Mouse (Mus musculus) kidney, adult 8-10 months (tissue): ENCODE results near the gene Bst2.

Experiments used
- DNase-seq, 2 experiments: peaks; one replicate each; pipeline ENCODE4 v3.0.0; 2022

Gene Bst2

DNA sequence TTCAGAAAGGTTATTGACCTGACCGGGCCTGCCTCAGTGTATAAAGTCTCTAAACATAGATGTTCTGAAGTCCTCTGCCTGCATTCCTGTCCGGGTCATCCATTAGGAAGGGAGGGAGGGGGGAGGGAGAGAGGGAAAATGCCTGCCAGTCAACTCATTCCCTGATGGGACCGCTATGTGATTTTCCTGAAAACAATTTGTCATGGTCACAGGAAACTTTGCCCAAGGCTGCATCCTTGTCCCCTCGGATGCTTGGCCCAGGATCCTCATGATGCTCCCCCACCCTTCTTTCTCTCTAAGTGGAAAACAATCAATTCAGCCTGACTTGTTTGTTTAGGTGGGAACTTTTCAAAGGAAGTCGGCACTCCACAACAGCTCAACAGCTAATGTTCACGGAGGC is 20.5 kb downstream of the Bst2 start:
- DNase-seq = peak in 1 of 2 experiments; percentile 73

DNA sequence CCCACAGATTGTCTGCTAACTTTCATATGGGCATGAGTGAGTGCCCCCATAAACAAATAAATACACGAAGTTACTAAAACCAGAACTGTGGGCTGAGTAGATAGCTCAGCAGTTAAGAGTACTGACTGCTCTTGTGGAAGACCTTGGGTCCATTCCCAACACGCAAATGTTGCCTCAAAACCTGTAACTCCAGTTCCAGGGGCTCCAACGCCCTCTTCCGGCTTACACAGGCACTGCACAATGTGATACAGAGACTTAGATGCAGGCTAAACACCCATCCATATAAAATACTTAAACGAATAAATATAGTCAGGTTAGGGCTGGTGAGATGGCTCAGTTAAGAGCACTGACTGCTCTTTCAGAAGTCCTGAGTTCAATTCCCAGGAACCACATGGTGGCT is 22.2 kb downstream of the Bst2 start:
- no peak for DNase-seq

DNA sequence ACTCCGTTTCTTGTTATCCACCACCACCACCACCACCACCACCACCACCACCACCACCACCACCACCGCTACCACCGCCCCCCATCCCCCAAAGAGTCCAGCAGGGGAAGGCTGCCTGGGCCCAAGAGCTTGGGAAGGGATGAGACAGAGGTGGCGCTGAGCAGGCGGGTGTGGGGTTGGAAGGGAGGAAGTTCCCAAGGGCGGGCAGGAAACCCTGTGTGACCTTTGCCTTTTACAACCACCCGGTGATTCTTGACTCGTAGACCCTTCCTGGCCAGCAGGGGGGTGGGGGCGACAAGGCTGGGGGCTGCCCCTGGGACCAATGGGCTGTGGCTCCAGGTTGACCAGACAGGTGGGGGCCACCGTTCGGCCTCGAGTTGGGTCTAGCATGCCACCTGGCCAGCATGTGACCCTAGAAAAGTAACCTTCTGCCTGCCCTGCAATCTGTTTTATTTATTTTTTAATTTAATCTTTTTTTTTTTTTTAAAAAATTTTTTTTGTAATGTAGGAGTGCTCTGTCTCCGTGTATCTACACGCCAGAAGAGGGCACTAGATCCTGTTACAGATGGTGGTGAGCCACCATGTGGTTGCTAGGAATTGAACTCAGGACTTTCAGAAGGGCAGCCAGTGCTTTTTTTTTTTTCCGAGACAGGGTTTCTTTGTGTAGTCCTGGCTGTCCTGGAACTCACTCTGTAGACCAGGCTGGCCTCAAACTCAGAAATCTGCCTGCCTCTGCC is 24.1 kb downstream of the Bst2 start:
- DNase-seq = no peak

DNA sequence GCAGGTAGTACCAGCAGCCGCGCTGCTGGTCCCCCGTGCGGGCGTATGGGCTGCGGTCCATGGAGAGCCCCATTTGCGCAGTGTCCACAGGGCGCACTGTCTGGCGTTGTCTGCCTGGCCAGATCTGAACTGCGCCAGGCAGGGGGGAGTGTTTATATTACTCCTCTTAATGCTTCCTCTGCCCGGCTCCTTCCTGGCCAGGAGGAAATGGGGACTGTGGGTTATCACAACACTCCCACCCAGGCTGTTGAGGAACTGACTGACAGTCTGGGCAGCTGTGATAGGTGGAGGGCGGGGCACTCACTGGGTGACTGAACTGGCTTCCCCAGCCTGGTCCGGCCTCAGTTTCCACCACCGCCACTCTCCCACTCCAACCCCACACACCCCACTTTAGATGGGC is 25.6 kb downstream of the Bst2 start, which contains the start of gene Plvap:
Gene Plvap, minus strand, starts transcription at position 109 of the 400 bp plus-strand sequence.
- peak; percentile 48 to 59 for DNase-seq

DNA sequence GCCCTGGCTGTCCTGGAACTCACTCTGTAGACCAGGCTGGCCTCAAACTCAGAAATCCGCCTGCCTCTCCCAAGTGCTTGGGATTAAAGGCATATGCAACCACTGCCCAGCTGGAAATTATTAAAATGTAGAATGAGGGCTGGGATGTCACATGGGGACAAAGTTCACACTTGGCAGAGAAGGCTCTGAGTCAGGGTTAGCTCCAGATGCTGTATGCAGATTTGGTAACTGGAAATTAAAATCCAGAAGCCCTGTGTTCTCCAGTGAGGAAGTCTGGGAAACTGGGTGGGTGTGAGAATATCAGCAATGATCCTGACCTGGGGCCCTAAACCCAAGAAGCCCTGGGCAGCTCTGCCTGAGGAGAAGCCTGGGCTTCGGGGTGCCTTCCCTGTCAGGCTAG is 27.9 kb downstream of the Bst2 start:
- no peak for DNase-seq

DNA sequence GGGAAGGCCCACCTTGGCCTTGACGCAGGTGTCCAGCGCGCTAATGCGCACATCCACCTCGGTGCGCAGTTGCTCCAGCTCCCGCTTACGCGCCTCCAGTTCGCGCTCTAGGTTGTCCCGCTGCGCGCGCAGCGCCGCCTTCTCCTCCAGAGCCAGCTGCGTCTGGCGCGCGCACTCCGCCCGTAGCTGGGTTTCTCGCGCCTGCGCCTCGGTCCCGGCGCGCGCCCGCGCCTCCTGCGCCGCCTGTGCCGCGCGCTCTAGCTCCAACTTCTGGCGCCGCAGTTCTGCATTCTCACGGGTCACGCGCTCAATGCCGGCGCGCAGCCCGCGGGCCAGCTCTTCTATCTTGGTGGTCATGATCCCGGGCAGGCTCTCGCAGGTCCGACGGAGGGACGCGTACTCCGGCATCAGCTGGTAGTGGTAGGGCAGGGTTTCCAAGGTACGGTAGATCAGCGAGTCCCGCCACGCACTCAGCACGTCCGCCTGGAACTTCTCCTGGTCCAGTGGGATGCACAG is 29.6 kb downstream of the Bst2 start:
- DNase-seq = peak; percentile 52 to 59

DNA sequence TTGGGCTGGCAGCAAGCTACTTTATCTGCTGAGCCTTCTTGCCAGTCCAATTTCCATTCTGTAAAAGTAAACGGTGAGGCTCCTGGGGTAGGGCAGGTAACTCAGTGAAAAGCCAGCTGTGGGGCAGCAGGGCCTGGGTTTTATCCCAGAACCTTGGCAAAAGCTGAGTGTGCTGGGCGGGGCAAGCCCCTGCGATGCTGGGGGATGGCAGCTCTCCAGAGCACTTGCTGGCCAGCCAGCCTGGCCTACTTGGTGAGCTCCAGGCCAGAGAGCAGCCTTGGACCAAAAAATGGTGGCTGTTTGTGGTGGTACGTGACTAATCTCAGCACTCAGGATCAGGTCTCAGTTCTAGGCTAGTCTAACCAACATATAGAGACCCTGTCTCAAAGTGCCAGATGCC is 31.3 kb downstream of the Bst2 start:
- no peak for DNase-seq

DNA sequence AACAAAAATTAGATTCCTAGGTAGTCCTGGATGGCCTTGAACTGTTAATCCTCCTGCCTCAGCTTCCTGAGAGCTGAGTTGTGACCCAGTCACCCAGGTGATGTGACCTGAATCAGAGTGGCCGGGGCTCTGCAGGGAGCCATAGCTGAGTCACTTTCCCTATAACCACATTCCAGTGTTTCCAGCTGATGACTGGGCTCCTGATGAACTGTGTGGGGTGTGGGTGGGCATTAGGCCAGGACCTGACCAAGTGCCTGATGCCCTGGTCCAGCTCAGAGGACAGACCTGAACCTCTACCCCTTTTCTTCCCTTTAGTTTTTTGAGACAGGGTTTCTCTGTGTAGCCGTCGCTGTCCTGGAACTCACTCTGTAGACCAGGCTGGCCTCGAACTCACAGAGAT is 31.9 kb downstream of the Bst2 start:
- DNase-seq = no peak

DNA sequence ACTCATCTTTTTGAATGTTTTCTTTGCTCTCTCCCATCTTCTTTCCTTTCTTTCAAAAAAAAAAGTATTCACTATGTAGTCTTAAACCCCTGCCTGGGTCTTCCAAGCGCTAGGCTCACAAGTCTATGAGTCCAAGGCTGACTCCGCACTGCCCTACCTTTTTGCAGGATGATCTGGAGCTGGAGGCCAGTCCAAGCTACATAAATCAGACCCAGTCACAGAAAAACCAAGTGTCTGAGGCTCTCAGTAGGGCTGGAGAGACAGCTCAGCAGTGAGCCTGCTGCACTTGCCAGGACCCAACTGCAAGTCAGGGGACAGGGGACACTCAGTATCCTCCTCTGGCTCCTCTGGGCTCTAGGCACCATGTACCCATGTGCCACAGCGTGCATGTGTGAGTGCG is 32.9 kb downstream of the Bst2 start:
- no peak for DNase-seq

DNA sequence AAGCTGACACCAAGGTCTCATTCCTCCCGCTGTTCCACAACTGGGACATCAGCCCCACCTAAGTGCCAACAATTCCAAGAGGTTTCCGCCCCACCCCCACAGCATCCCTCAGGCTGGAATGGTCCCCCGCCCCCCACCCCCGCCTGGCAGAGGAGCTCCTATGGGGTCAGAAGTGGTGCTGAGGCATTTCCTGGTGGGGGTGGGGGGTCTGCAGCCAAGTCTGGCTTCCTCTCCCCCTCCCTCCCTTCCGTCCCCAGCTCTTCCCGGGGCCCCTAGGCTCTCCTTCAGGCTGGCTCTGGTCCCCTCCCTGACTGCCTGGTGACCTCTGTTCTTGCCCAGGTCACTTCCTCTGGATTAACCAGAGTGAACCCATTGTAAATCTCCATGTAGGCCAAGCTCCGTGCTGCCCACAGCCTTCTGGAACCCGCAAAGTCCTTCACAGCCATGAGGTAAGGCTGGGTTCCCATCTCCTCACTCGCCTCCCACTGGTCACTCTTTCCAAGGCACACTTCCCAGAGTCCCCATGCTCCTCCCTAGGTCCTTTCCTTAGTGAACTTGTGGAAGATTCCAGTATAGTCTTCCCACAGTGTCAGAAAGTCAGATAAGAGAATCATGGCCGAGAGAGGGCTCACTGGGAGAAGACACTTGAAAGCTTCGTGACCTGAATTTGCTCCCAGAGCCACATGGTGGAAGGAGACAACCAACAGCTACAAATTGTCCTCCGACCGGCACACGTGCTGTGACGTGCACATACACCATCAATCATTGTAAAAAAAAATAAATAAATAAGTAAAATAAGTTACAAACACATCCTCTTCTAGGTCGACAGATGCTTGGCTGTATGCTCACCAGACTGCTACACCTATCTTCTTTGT is 38.2 kb downstream of the Bst2 start:
- peak; percentile 42 to 57 for DNase-seq

DNA sequence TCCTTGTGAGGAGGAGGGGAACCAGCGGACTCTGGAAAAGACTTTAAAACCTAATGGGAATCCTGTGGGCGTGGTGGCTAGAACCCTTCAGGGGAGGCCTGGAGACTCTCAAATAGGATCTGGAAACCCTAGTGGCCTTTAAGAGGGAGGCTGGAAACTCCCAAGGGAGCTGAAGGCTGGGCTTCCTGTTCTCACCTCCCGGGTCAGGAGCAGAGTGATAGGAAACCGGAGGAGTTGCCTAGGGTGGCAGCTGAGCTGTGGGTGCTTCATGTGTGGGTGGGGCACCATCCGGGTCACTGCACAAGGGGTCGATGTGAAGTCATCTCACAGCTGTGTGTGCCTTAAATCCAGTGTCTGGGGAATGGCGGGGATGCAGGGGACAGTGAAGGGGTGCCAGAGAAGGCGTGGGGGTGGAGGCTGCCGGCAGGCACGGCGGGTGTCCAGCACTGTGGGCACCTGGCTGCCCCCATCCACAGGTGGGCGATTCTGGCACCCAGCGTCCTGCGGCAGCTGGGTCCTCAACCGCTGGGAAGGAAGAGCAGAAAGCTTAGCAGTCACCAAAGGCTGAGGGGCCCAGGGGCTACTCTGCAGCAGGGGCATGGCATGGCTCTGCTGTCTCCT is 39.3 kb downstream of the Bst2 start:
- peak; percentile 63 to 66 for DNase-seq

DNA sequence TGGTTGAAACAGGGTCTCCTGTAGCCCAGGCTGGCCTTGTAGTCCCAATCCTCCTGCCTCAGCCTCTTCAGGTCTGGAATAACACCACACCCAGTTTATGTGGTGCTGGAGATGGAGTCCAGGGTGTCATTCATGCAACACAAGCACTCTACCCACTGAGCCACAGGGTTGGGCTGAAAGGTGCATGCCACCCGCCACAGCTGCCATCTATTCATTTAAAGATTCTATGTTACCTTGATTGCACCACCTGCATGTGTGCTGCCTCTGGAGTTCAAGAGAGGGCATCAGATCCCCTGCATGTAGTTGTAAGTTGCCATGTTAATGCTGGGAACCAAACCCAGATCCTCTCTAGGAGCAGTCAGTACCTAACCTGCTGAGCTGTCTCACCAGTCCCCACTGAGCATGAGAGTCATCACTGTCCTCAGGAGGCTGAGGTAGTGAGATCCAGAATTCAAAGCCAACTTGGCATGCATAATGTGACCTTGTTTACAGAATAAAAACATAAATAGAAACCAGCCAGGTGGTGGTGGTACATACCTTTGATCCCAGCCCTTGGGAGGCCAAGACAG is 40.1 kb downstream of the Bst2 start:
- DNase-seq = no peak

DNA sequence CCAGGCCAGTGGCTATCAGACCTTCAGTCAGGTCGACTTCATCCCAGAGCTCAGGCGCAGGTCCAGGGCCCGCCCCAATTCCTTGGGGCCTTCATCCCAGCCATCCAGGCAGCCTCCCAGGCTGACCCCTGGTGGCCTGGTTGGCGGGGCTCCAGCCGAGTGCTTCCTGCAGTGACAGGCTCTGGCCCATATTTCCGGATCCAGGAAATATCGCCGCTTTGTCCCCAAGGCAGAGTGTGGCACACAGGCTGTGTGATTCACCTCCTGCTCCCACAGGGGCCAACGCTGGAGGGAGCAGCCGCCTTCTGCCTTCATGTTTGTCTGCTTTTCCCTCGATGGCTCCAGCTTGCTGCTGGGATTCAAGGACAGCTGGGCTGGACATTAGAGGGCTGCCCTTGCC is 40.8 kb downstream of the Bst2 start:
- peak; percentile 88 to 91 for DNase-seq

DNA sequence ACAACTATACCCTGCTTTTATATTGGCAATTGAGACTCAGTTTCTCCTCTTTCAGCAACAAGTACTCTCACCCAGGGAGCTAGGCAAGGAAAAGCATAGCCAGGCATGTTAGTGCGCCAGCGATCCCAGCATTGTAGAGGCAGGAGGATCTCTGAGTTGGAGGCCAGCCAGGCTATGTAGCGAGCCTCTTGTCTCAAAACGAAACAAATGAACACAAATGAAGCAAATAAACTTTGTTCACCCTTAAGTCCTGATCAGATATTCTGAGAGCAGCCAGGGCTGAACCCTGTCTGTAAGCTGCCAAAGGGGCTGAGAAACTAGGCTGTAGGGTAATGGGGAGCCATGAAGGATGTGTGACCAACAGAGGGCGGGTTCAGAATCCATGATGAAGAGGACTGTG is 41.4 kb downstream of the Bst2 start:
- DNase-seq = no peak

DNA sequence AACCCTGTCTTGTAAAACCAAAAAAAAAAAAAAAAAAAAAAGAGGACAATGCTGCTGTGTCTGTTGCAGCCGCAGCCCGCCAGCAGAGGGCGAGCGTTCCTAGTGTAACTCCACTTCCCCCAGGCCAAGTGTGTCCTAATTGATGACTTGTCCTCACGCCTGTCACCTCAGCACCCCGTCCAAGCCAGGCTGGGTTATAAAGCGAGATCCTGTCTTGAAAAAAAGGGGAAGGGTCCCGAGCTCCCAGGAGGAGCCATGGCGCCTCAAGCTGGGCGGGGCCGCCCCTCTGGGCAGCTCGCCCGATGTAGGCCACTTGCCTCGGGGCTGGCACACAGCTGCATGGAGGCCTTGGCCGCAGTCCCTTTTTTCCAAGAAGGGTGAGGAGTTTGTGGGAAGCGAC is 42.2 kb downstream of the Bst2 start:
- DNase-seq = peak; percentile 81 to 86

DNA sequence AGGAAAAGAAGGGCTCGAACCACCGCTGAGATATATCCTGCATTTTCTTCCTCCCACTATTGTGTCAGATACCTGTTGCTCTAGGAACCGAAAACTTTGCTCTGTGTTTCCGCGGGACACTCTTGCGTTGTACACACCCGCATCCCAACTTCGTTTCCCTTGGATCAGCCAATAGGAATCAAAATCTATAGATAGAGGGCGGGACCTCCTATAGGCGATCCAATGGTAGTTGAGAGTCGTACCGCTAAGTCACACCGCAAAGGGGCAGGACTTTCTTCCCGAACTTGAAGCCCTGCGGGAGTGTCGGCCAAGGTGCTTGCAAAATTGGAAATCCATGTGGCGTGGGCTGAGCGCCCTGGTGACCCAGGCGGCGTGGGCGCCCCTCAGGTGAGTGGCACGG is 48.8 kb downstream of the Bst2 start:
- peak; percentile 87 to 94 for DNase-seq

DNA sequence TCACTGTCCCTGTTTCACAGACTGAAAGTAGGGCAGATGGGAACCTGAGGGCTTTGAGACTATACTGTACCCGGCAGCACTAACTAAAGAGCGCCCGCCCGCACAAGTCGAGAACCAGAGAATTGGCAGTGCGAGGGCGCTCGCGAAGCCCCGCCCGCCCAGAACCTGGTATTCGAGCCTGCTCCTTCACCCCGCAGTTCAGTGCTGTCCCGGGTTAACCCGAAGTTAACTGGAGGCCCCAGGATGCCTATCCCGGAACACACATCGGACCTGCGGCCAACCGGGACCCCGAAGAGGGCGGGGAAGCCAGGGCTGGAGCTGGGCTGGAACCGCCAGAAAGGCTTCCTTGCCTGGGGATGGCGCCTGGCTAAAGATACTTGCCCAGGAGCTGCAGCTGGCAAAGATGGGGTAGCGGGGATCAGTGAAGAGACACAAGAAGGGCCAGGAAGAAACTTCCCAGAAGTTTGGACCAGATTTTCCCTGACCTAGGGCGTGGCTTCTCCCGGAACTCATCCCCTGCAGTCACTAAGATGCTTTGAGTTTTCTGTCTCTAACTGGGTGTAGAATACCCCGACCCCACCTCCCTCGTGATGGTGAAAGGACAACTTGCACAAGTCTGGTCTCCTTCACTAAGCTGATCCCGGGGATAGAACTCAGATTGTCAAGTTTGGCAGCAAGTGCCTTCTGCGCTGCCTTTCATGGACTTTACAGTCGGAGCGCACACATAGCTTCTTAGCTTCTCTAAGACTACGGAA is 49.4 kb downstream of the Bst2 start, which contains the start of gene Gtpbp3:
Gene Gtpbp3, plus strand, starts transcription at position 413 of the 755 bp plus-strand sequence.
- DNase-seq = peak; percentile 84 to 86

DNA sequence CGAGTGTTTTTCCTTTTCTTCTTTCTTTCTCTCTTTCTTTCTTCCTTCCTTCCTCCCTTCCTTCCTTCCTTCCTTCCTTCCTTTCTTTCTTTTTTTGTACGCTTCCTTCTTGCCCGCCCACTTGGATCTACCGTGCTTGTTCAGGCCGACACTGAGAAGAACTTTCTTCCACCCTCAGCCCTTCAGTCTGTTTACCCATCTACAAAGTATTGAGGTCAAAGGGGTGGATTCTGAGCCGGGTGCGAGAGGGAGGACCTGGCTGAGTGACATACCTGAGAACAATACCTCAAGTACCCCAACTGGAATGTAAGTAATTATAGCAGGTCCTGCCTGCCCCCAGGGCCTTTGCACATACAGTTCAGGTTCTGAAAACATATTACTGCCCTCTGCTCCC is 51.1 kb downstream of the Bst2 start:
- DNase-seq = no peak

DNA sequence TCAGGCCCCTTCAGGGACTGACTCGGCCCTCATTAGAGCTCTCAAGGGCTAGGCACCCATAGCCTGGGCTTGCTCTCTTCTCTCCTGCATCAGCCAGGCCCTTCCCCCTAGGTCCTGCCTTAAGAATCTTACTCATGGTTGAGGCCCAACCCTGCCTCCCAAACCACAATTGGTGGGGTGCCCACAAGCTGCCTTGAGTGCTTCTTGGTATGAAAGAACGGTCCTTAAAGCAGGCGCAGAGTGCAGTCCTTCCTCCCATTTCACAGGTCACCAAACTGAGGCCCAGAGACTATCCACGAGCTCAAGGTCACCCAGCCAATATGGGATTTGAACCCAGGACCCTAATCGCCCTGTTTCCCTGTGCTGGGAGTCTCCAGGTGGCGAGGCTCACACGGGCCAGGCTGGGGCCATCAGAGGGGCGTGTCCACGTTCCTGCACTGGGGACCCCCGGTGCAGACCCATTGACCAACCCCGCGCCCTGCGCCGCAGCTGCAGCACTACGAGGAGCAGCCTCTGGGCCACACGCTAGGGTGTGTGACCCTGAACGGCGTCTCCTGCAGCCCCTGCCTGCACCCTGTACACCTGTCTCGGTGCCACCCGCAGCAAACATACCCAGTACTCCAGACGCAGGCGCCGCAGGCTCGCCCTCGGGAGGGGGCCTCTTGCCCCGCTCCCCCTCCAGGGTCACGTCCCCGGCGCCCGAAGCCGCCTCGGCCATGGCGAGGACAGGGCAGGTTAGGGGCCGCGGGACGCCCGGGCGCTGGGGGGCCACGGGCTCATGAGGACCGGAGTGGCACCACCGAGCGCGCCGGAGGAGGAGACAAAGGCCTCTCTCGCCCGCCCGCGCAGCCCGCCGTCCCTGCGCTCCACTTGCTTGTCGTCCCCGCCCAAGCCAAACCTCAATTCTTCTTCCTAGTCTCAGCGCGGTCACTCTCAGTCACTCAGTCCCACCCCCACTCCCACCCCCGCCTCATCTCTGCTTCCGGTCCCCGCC is 51.8 kb downstream of the Bst2 start, which contains the start of gene Ano8:
Gene Ano8, minus strand, starts transcription at position 822 of the 994 bp plus-strand sequence.
- DNase-seq = peak; percentile 82 to 83

DNA sequence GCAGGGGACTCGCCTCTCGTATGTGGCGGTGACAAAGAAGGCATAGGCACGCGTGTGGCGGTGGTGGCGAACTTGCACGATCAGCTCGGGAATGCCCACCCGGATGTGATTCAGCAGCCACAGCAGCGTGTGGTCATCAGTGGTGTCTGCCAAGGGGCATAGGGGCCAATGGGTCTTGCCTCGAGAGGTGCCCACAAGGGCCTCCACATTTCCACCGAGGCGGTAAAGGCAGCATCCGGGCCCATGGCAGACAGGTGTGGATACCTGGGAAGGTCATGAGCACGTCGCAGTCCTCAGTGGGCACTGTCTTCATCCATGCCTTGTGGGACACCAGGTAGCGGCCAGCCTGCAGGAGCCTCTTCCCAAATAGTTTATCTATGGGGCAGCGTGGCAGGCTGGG is 52.5 kb downstream of the Bst2 start:
- no peak for DNase-seq
